Mouse (Mus musculus): ENCODE data around the gene Gm21983.

GRCm38 (mm10) chr7:27193731-27194130 lies 12.8 kb upstream of the Gm21983 start:
- TF ChIP-seq CTCF (IDR thresholded peaks at IDR 0.05; ENCODE audit: borderline replicate concordance, insufficient read depth, low read depth, low read length) (no peak), POLR2A (IDR thresholded peaks at IDR 0.05; ENCODE audit: borderline replicate concordance, insufficient read depth, low read length) (no peak)

All from cerebellum, adult 2 months (tissue).